Mouse (Mus musculus) ES-E14 (cell line): ENCODE measurements around the gene Exoc5. TPM values are rescaled to one million over a fixed set of nuclear protein-coding genes. Genes with fewer than 3 reads are reported as not detected.
"Not testable (repeated sequence)": the region's sequence is repeated elsewhere in the genome, so short reads cannot be mapped to it uniquely, and the experiment has no call there.

Source experiments
- DNase-seq: peaks from one replicate; pipeline ENCODE4 v3.0.0-alpha.2; 2013; ENCODE audit warnings: low read depth, low spot score
- H3K27ac ChIP-seq: 2 replicates; pipeline ENCODE4 v1.5.1; 2012; ENCODE audit warnings: low read depth, mild to moderate bottlenecking, low read length, moderate library complexity, mixed read lengths; ENCODE audit not compliant: poor library complexity, insufficient read depth, severe bottlenecking
- H3K36me3 ChIP-seq: 2 replicates; pipeline ENCODE4 v1.6.1; 2012; ENCODE audit warnings: mild to moderate bottlenecking, low read length, moderate library complexity, mixed read lengths; ENCODE audit not compliant: control insufficient read depth, poor library complexity, insufficient read depth, severe bottlenecking
- H3K4me1 ChIP-seq, 2 experiments: fragments of 150-350 bp in 1 of 2; sonication (generic) in 1 of 2; 2 replicates each; pipeline ENCODE4 v1.6.1; 2012; ENCODE audit warnings: low read length in 2 of 2, mild to moderate bottlenecking in 1 of 2, mixed read lengths in 1 of 2; ENCODE audit not compliant: control insufficient read depth in 2 of 2, insufficient read depth in 2 of 2, poor library complexity in 1 of 2
- H3K4me3 ChIP-seq, 2 experiments: fragments of 150-350 bp in 1 of 2; sonication (generic) in 1 of 2; 2 replicates each; pipeline ENCODE4 v1.5.1; 2012; ENCODE audit warnings: low read length in 2 of 2, low read depth in 1 of 2, mild to moderate bottlenecking in 1 of 2, mixed read lengths in 1 of 2; ENCODE audit not compliant: insufficient read depth in 1 of 2, poor library complexity in 1 of 2, severe bottlenecking in 1 of 2
- H3K9ac ChIP-seq: 2 replicates; pipeline ENCODE4 v1.6.1; 2012; ENCODE audit warnings: low read depth, mild to moderate bottlenecking, low read length, mixed read lengths; ENCODE audit not compliant: poor library complexity, insufficient read depth, severe bottlenecking
- H3K9me3 ChIP-seq: fragments of 150-350 bp; sonication (generic); 2 replicates; pipeline ENCODE4 v1.6.1; 2012; ENCODE audit warnings: low read depth, mild to moderate bottlenecking, low read length; ENCODE audit not compliant: control insufficient read depth, insufficient read depth
- CHD2 ChIP-seq: IDR thresholded peaks from 2 replicates; pipeline ENCODE4 v1.6.1; 2014; ENCODE audit warnings: mild to moderate bottlenecking, low read depth, low read length, inconsistent platforms
- HCFC1 ChIP-seq: IDR thresholded peaks from 2 replicates; pipeline ENCODE4 v1.6.1; 2012; ENCODE audit warnings: low read length, inconsistent platforms, borderline replicate concordance; ENCODE audit not compliant: insufficient read depth
- MAFK ChIP-seq: IDR thresholded peaks from 2 replicates; pipeline ENCODE4 v1.6.1; 2014; ENCODE audit warnings: mild to moderate bottlenecking, low read depth, low read length, inconsistent platforms; ENCODE audit not compliant: insufficient read depth
- ZC3H11A ChIP-seq: IDR thresholded peaks from 2 replicates; pipeline ENCODE4 v1.6.1; 2012; ENCODE audit warnings: low read depth, mild to moderate bottlenecking, inconsistent platforms, low read length, borderline replicate concordance
- ZNF384 ChIP-seq: IDR thresholded peaks from 2 replicates; pipeline ENCODE4 v1.6.1; 2012; ENCODE audit warnings: low read depth, low read length, inconsistent platforms
- in situ Hi-C, 2 experiments: fragments of 600-800 bp; cut with MboI; formaldehyde crosslinking; loops; one replicate each; pipeline ENCODE4 v1.15.1; 2025; ENCODE audit warnings: low sequenced_read_pairs in 2 of 2, inconsistent platforms in 1 of 2; ENCODE audit not compliant: unreplicated experiment in 2 of 2
- total RNA-seq: library from RNA; depleted of rRNA; stranded (reverse); fragments of 300-350 nt; gene quantifications from 2 replicates; pipeline ENCODE4 v1.2.3, GENCODE M21; 2012; rRNA removed

Exoc5 gene
- 20.0 and 21.2 TPM in 2 replicates for total RNA-seq

DNA sequence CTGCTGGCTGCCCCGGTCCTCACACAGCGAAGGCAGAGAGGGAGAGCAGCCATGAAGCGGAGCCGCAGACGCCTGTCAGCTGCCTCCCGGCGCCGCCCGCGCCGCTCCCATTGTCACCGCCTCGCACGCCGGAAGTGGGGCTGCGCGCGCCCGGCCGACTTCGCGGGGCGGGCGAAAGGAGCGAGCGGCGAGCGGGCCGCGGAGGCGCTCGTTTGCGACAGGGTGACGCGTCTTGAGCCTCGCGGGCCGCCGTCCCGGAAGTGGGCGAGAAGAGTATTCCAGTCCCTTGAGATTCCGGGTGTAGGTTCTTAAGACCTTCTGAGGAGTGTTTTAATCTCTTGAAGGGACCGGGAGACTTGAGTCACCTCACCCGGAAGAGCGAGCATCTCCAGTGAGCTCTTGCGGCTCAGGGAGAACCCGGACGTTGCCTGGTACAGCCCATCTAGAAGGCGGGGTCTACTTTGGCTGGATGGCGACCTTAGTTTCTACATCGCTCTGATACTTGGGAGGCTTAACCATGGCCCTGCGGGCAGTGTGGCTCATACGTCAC, at the start of gene Exoc5:
TSS of gene Exoc5 (minus strand) at position 380 of the 550 bp plus-strand sequence.
- Histone ChIP-seq H3K9me3 (no peaks in the 10 kb centered on the region), H3K27ac (peak within 1 kb of the TSS; percentile 90), H3K4me3 (peak within 1 kb of the TSS; percentile 95 to 97), H3K4me1 (peaks cover 0 to 8% of the 10 kb centered on the region in 2 experiments; a peak in 2 of 4 replicates), H3K36me3 (no peaks in the 10 kb centered on the region), H3K9ac (peak within 1 kb of the TSS; percentile 97)
- no peak for TF ChIP-seq MAFK
- peak; percentile 69; the same call in 1 of the 2 replicates for TF ChIP-seq HCFC1
- peak; percentile 81 for DNase-seq
- in situ Hi-C loops, result no loop called here

DNA sequence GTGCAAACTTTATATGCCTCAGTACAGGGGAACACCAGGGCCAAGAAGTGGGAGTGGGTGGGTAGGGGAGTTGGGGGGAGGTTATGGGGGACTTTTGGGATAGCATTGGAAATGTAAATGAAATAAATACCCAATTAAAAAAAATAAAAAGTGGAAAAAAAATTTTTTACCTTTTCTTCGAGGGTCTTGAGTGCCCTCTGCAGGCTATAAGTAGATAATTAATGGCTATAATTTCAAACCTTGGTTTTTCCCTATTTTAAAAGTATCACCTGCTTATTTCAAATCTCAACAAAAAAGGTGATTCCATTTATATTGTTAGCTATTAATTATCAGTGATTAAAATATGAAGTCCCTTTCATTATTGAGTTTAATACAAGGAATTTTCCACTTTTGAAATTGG, 25.3 kb upstream of the Exoc5 start:
- H3K4me1 ChIP-seq, H3K9me3 ChIP-seq, H3K9ac ChIP-seq, in situ Hi-C loops, H3K27ac ChIP-seq, H3K36me3 ChIP-seq, DNase-seq, H3K4me3 ChIP-seq: not testable (repeated sequence)

DNA sequence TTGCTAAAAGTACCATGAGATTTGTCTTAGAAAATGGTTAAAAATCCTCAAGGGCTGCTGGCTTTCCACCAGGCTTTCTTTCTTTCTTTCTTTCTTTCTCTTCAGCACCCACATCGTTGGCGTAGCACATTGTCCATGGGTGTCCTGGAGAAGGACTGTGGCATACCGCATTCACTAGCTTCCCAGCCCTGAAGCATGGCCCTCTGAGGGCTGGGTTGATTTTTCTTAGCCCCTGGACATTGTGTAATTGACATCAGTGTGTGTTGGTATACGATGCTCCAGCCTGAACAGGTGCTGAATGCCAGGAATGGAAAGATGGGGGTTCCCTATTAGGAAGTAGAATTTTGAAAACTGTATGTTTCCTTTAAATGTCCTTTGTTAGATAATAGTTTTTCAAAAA, 24.8 kb upstream of the Exoc5 start:
- no peak overlapping the region for H3K27ac ChIP-seq
- no peaks in the 10 kb centered on the region for H3K4me1 ChIP-seq
- H3K9me3 ChIP-seq, result no peaks in the 10 kb centered on the region
- H3K9ac ChIP-seq, result no peak overlapping the region
- H3K36me3 ChIP-seq, result no peaks in the 10 kb centered on the region; the same call in 1 of the 2 replicates
- in situ Hi-C loops, result no loop called here
- no peak overlapping the region for H3K4me3 ChIP-seq
- no peak for DNase-seq
- TF ChIP-seq MAFK, result no peak
- no peak for TF ChIP-seq ZC3H11A
- TF ChIP-seq ZNF384, result no peak
- TF ChIP-seq HCFC1, result no peak
- TF ChIP-seq CHD2, result no peak

DNA sequence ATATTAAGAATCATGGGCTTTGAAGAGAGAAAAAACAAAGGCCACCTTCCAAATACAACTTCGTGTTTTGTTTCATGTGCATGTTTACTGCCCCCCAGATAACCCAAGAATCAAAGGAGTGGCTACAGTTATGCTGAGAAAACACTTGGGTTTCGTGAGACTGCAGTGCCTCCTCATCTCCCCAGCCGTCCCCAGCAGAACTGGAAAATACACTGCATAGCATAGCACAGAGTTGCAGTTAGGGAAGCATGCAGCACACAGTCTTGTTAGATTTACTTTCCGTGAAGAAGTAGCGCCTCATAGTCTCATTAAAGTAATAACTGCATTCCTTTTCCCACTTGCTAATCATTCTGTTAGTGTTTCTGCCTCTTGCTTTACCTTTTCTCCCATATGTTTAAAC, 23.6 kb upstream of the Exoc5 start:
- H3K36me3 ChIP-seq, result no peaks in the 10 kb centered on the region; the same call in 1 of the 2 replicates
- no peak overlapping the region for H3K4me3 ChIP-seq
- no peak overlapping the region for H3K27ac ChIP-seq
- in situ Hi-C loops, result no loop called here
- H3K4me1 ChIP-seq, result no peaks in the 10 kb centered on the region
- no peak overlapping the region for H3K9ac ChIP-seq
- no peak for TF ChIP-seq MAFK
- no peak for TF ChIP-seq ZNF384
- TF ChIP-seq ZC3H11A, result no peak
- TF ChIP-seq CHD2, result no peak
- TF ChIP-seq HCFC1, result no peak
- no peaks in the 10 kb centered on the region for H3K9me3 ChIP-seq
- DNase-seq, result no peak

DNA sequence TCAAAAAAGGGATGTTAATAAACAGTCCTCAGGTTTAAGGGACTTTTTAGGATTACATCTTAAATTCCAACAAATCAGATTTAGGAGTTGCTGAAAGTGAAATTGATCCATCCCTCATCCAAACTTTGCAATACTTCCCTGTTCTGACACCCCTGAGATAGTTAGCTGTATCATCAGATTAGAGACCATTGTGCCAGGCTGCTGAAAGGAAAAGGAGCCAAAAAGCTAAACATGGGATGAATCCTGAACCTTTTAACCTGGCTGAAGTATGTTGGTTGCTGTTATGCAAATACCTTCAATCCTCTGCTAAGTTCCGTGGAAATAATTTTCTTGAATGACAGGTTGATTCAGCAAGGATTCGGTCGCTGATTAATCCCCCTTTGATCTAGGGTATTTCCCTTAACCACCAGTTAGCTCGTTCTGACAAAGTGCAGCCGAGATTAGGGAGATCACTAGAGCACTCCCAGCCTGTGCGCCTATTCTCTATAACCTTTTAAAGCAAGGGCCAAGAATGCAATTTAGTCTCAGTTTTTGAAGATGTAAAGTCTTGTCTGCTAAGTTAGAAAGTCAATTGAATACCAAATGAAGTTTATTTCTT, 23.1 kb upstream of the Exoc5 start:
- H3K36me3 ChIP-seq, result no peaks in the 10 kb centered on the region; the same call in 1 of the 2 replicates
- no peak overlapping the region for H3K4me3 ChIP-seq
- in situ Hi-C loops, result no loop called here

More for the DNA sequence above, 23.1 kb upstream of the Exoc5 start:
- Histone ChIP-seq H3K27ac (no peak overlapping the region), H3K9ac (no peak overlapping the region), H3K9me3 (no peaks in the 10 kb centered on the region), H3K4me1 (no peaks in the 10 kb centered on the region)
- no peak for TF ChIP-seq MAFK
- TF ChIP-seq ZNF384, result no peak
- TF ChIP-seq ZC3H11A, result no peak
- no peak for DNase-seq
